Mouse (Mus musculus): ENCODE measurements around the gene Fndc11.

- no peak for TF ChIP-seq UBTF (IDR thresholded peaks at IDR 0.05; ENCODE audit: low read depth, low read length)
- no peak for TF ChIP-seq EP300 (IDR thresholded peaks at IDR 0.05; ENCODE audit: low read length)
Measured at GRCm38 (mm10) chr2:181234680-181235079, 14.9 kb downstream of the Fndc11 start.
